Mouse (Mus musculus) T-cell, adult 66 days (primary cell): ENCODE measurements around the gene Frmpd1. TPM values are rescaled to one million over a fixed set of nuclear protein-coding genes. Genes with fewer than 3 reads are reported as not detected.

Experiments used
- total RNA-seq, 2 experiments: library from RNA; stranded (reverse); gene quantifications; 3 replicates in 1 of 2; 4 replicates in 1 of 2; pipeline ENCODE4 v1.2.4; 2023

The Frmpd1 gene
- total RNA-seq: under 1 TPM; 0.12 to 0.17 TPM

GRCm38 (mm10) chr4:45184521-45185330 lies at the start of gene Frmpd1:
Gene Frmpd1, plus strand, starts transcription at chr4:45184875.

DNA sequence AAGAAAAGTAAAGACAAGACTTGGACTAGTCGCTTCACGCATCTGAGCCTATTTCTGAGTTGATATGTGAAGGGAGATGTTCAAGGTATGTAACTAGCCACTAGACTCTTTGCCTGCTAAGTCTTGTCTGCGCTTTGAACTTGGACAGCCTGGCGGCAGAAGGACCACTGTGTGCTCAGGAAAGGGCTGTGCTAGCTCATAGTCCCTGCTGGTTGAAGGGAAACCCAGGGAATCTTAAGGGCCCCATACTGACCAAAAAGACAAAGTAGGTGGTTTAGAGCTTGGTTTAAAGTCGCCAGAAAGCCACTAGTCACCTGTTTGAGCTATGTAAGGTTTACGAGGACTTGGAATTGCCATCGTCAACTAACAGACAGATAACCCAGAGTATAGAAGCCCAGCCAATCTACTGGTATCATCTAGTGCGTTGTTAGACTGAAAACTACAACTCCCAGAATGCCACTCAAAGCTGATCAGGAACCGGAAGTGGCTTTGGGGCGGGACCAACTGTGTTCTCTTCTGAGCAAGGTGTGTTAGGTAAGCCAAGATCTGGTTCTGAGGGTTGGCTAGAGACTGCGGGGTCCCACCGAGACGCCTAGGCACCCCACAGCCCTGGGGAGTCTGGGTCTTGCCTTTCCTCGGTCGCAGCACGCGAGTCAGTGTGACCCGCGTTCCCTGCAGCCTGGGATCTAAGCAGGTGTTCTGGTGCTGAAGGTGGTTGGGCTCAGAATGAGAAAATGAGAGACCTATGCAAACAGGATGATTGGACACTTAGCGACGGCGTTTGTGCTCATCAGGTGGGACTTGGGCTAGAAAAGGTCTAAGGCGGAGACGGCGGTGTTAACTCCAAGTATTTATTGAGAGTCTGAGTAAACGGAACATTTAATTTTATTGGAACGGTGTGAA lies 112.2 kb downstream of the Frmpd1 start, which contains the start of gene Trmt10b:
TSS of gene Trmt10b (plus strand) at position 466 of the 903 bp plus-strand sequence.

Other genes with a start within 250 kb of the Frmpd1 start
- gene Grhpr, start 203.5 kb upstream of the Frmpd1 start, total RNA-seq: 10 to 100 TPM; 13.0 to 14.8 TPM
- gene Zbtb5, start 172.5 kb upstream of the Frmpd1 start, total RNA-seq: 10 to 100 TPM; 12.6 to 12.9 TPM
- 10 to 100 TPM; 32.7 to 35.9 TPM for gene Polr1e, start 166.3 kb upstream of the Frmpd1 start, total RNA-seq
- gene Fbxo10, start 100.3 kb upstream of the Frmpd1 start, total RNA-seq: 1 to 10 TPM; 3.8 to 4.5 TPM
- gene Tomm5, start 76.8 kb upstream of the Frmpd1 start, total RNA-seq: 10 to 100 TPM; 64.1 to 68.8 TPM
- 10 to 100 TPM; 14.0 to 16.2 TPM for gene Trmt10b, start 112.3 kb downstream of the Frmpd1 start, total RNA-seq
- gene Dcaf10, start 157.2 kb downstream of the Frmpd1 start, total RNA-seq: 10 to 100 TPM; 22.2 to 24.6 TPM
- 10 to 100 TPM; 43.8 to 44.7 TPM for gene Exosc3, start 157.9 kb downstream of the Frmpd1 start, total RNA-seq
- 10 to 100 TPM; 78.8 to 79.4 TPM for gene Slc25a51, start 223.9 kb downstream of the Frmpd1 start, total RNA-seq